In genomic region chr4:133022217-133022616, GRCm38 (mm10) we compare ENCODE assay signal across 9 mouse cellular contexts. TPM values are rescaled to one million over a fixed set of nuclear protein-coding genes. Genes with fewer than 3 reads are reported as not detected.
DNase-seq lines count a peak whose midpoint lies in the region; ATAC-seq and TF ChIP-seq lines count a peak whose summit lies in the region.
"Had no signal": no experiment of that assay in that cellular context is flagged by ENCODE, and none has a peak within 500 bp of the region (broad histone marks: within the 10 kb centered on the region; RNA-seq: fewer than 3 reads in every experiment).

No protein-coding gene starts in this region.

- peaks cover 82% of the 10 kb centered on the region for H3K4me1 ChIP-seq in lung, embryonic 16.5 days (replicated peaks; ENCODE audit: control insufficient read depth, insufficient read depth, low read length)
- peaks cover 17% of the 10 kb centered on the region; the same call in 1 of the 2 replicates for H3K4me1 ChIP-seq in lung, postnatal 0 days (ENCODE audit: insufficient read depth, low read depth, low read length)
- H3K4me1 ChIP-seq in olfactory bulb, adult 2 months (ENCODE audit: control insufficient read depth, insufficient read depth, low read length), result peaks cover 84% of the 10 kb centered on the region

- peak; percentile 58 for DNase-seq in embryo, embryonic 10 days (ENCODE audit: low spot score)
- no peak for DNase-seq in embryo, embryonic 9.5 days (ENCODE audit: extremely low spot score)
- DNase-seq in lung, postnatal 0 days (ENCODE audit: low spot score), result no peak
- DNase-seq in kidney, postnatal 10 days, result peak; percentile 39
- no peak for DNase-seq in c-Kit-positive CD71-positive TER-119-positive erythroid progenitor cells, embryonic 14.5 days (ENCODE audit: low spot score)
- no peak for DNase-seq in thymus, postnatal 0 days (ENCODE audit: low spot score)

- H3K36me3 ChIP-seq in lung, embryonic 16.5 days (ENCODE audit: control insufficient read depth, insufficient read depth, low read length), result 0 out of 2 replicates have a peak, but pooled peaks cover 2% of the 10 kb centered on the region
- H3K36me3 ChIP-seq in lung, postnatal 0 days (ENCODE audit: insufficient read depth, low read length), result no peaks in the 10 kb centered on the region
- H3K36me3 ChIP-seq: liver, embryonic 15.5 days had no signal

- no peak for ATAC-seq in lung, embryonic 16.5 days (ENCODE audit: low read depth)
- ATAC-seq in lung, postnatal 0 days, result no peak

- 48% methylated on average over 14 of the region's 14 CpGs for WGBS in lung, embryonic 16.5 days
- 54% methylated on average over 11 of the region's 14 CpGs for WGBS in lung, postnatal 0 days
- WGBS in olfactory bulb, adult 2 months, result 18% methylated on average over 14 of the region's 14 CpGs

- no peak overlapping the region for H3K27ac ChIP-seq in lung, embryonic 16.5 days (ENCODE audit: low read length)
- H3K27ac ChIP-seq in lung, postnatal 0 days (ENCODE audit: low read length), result no peak overlapping the region
- no peak overlapping the region for H3K27ac ChIP-seq in olfactory bulb, adult 2 months (ENCODE audit: insufficient read depth, low read depth, low read length)
- H3K27ac ChIP-seq: liver, embryonic 15.5 days had no signal

- no peak for TF ChIP-seq POLR2A in olfactory bulb, adult 2 months (IDR thresholded peaks at IDR 0.05; ENCODE audit: insufficient read depth, low read depth, low read length)

- H3K4me3 ChIP-seq in lung, embryonic 16.5 days (ENCODE audit: low read length), result no peak overlapping the region
- H3K4me3 ChIP-seq in lung, postnatal 0 days (ENCODE audit: low read depth, low read length), result no peak overlapping the region
- H3K4me3 ChIP-seq in olfactory bulb, adult 2 months (ENCODE audit: insufficient read depth, low read depth, low read length), result peak overlapping the region; percentile 16; the same call in 1 of the 2 replicates
- H3K4me3 ChIP-seq: liver, embryonic 15.5 days had no signal

- peak overlapping the region; percentile 42; the same call in 1 of the 2 replicates for H3K9ac ChIP-seq in lung, embryonic 16.5 days (ENCODE audit: low read length)
- H3K9ac ChIP-seq in lung, postnatal 0 days (replicated peaks; ENCODE audit: low read depth), result no peak overlapping the region
- H3K9ac ChIP-seq: liver, embryonic 15.5 days had no signal

- H3K27me3 ChIP-seq in lung, embryonic 16.5 days (ENCODE audit: control insufficient read depth, insufficient read depth, low read depth, low read length), result no peaks in the 10 kb centered on the region
- no peaks in the 10 kb centered on the region for H3K27me3 ChIP-seq in lung, postnatal 0 days (replicated peaks; ENCODE audit: insufficient read depth, low read length)
- H3K27me3 ChIP-seq: liver, embryonic 15.5 days had no signal

- H3K9me3 ChIP-seq in lung, embryonic 16.5 days (ENCODE audit: control insufficient read depth, low read length), result no peaks in the 10 kb centered on the region
- no peaks in the 10 kb centered on the region for H3K9me3 ChIP-seq in lung, postnatal 0 days (ENCODE audit: low read length)
- H3K9me3 ChIP-seq: liver, embryonic 15.5 days had no signal

- TF ChIP-seq EP300 in lung, postnatal 0 days (IDR thresholded peaks at IDR 0.05), result no peak

- no peak for TF ChIP-seq CTCF in lung, postnatal 0 days (IDR thresholded peaks at IDR 0.05)
- no peak for TF ChIP-seq CTCF in olfactory bulb, adult 2 months (IDR thresholded peaks at IDR 0.05; ENCODE audit: insufficient read depth, low read depth, low read length)

- H3K4me2 ChIP-seq in lung, embryonic 16.5 days (ENCODE audit: low read depth, low read length), result no peak overlapping the region
- no peak overlapping the region for H3K4me2 ChIP-seq in lung, postnatal 0 days (replicated peaks; ENCODE audit: low read depth, low read length)
- H3K4me2 ChIP-seq: liver, embryonic 15.5 days had no signal

RNA-seq across cellular contexts. Expression of gene Ahdc1, which starts 11.2 kb away (rescaled TPM):
- polyA plus RNA-seq in lung, embryonic 16.5 days (2015; fragmentation: Nextera tagmentation; extraction: Ambion mirVana), result 8.0 and 8.2 TPM in 2 replicates
- polyA plus RNA-seq in lung, postnatal 0 days (2015; fragmentation: Nextera tagmentation; extraction: Ambion mirVana), result 3.9 and 4.4 TPM in 2 replicates
- polyA plus RNA-seq in olfactory bulb, adult 2 months (2012; ENCODE audit: insufficient read depth, insufficient read length, low replicate concordance, missing spikeins), result not detected in 2 replicates
- 5.3 and 8.0 TPM in 2 replicates for polyA plus RNA-seq in thymus, postnatal 0 days (2015; fragmentation: Nextera tagmentation; extraction: Ambion mirVana)

RNA-seq across cellular contexts. Expression of gene Fgr, which starts 48.3 kb away (rescaled TPM):
- polyA plus RNA-seq in lung, embryonic 16.5 days (2015; fragmentation: Nextera tagmentation; extraction: Ambion mirVana), result 0.79 and 1.2 TPM in 2 replicates
- polyA plus RNA-seq in lung, postnatal 0 days (2015; fragmentation: Nextera tagmentation; extraction: Ambion mirVana), result 4.0 and 4.7 TPM in 2 replicates
- polyA plus RNA-seq in olfactory bulb, adult 2 months (2012; ENCODE audit: insufficient read depth, insufficient read length, low replicate concordance, missing spikeins), result not detected in 2 replicates
- 6.0 and 7.8 TPM in 2 replicates for polyA plus RNA-seq in thymus, postnatal 0 days (2015; fragmentation: Nextera tagmentation; extraction: Ambion mirVana)

Comparison
In these comparisons a context has a peak if more than half of its experiments do, and no peak if none do; other contexts are left out.
1. DNase-seq: peak in embryo, embryonic 10 days (single experiment) and kidney, postnatal 10 days (single experiment); none in embryo, embryonic 9.5 days (single experiment), lung, postnatal 0 days (single experiment), c-Kit-positive CD71-positive TER-119-positive erythroid progenitor cells, embryonic 14.5 days (single experiment) and thymus, postnatal 0 days (single experiment).